Mouse (Mus musculus) urinary bladder, postnatal 10 days (tissue): ENCODE results near the gene Tomm5.
"Not testable (repeated sequence)": the region's sequence is repeated elsewhere in the genome, so short reads cannot be mapped to it uniquely, and the experiment has no call there.

Experiments
- DNase-seq: peaks from one replicate; pipeline ENCODE4 v3.0.0; 2022; ENCODE audit warnings: low spot score

Tomm5 gene

DNA sequence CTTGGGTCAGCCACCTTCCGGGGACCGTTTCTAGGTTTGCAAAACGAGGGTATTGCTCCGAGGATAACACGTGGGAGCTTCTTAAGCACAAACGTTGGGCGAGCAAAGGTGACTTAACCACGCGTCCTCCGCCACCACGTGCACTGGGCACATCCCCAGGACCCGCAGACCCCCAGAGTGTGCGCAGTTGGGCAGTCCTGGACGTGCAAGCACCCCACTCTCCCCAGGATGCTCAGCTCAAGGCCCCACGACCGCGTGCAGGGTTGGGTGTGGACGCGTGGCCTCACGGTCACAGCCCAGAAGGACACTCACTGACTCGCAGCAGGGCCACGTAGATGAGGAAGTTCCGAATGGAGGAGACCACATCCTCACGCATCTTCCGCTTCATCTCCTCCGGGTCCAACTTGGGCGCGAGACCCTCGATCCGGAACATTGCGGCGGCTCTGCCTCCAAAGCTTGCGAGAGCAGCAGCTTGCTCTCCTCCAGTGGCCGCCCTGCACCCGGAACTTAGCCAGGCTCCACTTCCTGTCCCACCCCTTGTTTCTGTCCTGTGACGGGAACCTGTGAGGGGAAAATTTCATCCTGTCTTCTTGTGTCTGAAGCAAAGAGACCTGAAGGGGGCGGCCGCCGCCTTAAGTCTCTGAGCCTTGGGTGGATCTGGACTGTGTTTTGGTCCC, at the start of gene Tomm5:
Tomm5 (minus strand) TSS at position 514 of the 677 bp plus-strand sequence.
- DNase-seq = peak; percentile 61

DNA sequence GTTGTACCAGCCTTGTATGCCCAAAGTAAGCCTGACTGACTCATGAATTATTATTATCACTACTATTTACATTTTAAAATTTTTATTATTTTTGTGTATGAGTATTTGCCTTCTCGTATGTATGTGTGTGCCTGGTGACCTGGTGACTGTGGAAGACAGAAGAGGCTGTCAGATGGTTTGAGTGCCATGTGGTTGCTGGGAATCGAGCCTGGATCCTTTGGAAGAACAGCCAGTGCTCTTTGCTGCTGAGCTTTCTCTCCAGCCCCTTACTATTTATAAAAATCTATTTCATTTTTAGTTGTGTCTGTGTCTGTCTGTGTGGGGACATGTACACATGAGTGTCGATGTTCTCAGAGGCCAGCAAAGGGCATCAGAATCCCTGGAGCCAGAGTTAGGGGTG, 48.5 kb upstream of the Tomm5 start:
- no peak for DNase-seq

DNA sequence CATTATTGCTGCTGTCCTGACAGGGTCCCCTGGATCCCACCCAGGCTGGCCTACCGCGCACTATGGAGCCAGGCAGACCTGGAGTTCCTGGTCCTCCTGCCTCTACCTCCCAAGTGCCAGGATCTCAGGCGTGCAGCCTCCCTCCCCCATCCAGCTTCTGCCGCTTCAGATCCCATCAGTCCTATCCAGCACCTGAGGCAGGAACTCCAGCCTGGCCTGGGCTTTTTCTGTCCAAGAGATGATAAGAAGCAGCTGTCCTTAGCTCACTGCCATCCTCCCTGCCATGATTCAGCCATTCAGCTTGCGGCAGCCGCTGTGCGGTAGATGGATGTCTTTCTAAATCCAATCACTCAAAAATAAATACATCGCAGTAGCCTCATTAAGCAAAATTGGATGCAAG, 35.1 kb upstream of the Tomm5 start:
- DNase-seq = no peak

DNA sequence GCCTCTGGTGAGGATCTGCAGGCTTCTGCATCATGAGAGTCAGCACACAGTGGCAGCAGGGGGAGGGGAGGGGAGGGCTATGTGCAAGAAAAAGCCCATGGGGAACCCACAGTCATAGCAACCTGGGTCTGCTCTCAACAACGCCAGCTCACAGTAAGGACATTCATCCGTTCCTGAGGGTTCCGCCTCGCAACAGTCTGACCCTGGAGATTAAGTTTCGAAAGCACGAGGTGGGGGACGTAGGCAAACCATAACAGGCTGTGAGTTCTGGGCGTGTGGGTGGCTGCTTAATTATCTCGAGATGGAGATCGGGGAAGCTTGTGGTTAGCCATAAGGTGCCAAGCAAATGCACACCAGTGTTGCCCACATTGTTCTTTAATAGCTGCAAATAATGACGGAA, 34.5 kb upstream of the Tomm5 start:
- no peak for DNase-seq

DNA sequence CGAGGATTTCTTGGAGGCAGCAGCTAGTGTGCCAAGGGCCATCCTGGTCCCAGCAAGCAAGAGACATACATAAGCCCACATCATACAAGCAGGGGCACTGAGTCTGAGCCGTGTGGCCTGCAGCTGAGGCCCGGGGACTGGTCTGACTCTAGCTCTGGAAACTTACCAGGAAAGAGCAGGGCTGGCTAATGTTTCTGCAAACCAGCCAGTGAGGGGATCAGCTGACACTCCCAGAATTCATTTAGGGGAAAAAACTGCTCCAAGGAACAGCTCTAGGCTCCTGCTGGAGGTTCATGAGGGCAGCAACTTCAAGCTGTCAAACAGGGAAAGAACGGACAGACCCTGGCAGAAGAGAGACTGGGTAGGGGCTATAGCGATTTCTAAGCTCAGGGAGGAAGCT, 33.9 kb upstream of the Tomm5 start:
- DNase-seq = no peak

DNA sequence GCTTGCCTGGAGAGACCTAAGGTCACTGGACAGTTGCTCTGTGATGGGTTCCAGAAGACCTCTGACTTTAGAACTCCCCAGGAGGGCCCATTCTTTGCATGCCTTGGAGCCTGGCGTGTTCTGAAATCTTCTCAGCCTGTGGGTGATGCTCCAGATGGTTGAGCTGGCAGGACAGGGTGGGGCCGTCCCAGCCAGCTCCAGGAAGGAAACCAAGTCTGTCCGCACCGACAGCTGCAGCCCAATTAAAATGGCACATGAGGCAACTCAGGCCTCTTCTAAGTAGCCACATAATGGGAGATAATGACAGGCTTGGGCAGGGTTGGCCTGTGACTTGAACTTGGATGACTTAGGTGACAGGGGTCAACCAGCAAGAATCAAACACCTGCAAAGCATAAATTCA, 29.7 kb upstream of the Tomm5 start:
- no peak for DNase-seq

DNA sequence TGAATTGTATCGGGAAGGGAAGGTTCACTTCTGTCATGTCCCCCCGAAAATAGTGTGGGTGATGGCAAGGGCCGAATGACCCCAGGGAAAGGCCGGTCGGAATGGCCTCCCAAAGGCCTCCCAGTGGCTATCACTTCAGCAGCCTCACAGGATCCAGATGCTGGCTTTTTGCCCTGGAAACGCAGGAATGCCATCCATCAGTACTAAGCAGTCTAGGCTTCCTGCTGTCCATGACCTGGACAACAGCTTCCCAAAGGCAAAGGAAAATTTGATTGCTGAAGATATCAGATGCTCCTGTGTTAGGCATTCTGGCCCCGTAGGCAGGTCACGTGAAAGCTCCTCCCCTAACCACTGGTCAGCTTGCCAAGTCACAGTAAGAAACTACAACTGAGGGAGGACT, 26.6 kb upstream of the Tomm5 start:
- no peak for DNase-seq

DNA sequence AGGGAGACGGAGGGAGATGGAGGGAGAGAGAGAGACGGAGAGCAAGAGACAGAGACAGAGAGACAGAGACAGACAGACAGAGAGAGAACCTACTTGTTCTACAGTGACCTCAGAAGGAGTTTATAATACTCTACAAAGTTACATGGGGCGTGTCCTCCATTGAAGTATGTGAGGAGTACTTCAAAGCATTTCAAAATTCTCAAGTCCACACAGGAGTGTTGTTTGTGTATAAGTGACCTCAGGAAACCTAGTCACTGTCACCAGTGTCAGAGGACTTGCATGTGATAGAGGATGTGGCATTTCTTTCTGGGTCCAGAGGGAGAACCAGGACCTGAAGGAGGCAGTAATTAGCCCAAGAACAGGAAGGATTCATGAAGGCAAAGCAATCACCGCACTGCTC, 23.1 kb upstream of the Tomm5 start:
- no peak for DNase-seq

DNA sequence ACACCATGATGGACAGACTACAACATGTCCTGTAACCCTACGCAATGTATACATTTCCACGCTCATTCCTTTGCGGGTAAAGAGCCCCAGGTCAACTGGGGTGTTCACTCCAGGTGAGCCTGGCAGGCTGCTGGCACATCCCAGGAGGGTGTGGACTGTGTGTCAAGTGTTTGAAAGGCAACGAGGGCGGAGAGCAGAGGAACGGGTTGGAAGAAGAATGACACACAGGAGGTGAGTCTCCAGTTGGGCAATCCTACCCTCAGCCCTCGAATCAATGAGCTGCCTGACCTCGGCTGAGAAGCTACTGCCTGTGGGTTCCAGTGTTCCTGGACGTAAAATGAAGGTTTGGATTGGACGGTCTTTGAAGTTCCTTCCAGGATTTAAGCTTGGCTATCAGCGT, 13.4 kb upstream of the Tomm5 start:
- no peak for DNase-seq

DNA sequence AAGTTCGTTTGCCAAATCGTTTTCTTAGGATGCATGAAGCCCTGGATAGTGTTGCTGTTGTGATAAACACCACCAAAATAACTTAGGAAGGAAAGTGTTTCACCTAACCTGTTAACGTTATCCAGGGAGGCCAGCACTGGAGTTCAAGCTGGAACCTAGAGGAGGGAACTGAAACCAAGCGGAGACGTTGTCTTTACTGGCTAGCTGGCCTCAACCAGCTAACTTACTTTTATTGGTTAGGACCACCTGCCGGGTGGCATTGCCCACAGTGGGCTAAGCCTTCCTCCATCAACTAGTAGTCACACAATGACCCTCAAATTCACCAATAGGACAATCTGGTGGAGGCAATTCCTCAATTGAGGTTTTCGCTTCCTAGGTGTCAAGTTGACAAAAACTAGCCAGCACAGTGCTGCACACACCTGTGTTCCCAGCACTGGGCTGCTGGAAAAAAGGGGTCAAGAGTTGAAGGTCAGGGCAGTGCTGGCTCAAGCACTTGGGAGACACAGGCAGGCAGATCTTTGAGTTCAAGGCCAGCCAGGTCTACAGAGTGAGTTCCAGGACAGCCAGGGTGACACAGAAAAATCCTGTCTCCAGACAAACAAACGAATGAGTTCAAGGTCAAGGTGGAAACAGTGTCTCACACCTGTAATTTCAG, 669 bp upstream of the Tomm5 start:
- no peak for DNase-seq

DNA sequence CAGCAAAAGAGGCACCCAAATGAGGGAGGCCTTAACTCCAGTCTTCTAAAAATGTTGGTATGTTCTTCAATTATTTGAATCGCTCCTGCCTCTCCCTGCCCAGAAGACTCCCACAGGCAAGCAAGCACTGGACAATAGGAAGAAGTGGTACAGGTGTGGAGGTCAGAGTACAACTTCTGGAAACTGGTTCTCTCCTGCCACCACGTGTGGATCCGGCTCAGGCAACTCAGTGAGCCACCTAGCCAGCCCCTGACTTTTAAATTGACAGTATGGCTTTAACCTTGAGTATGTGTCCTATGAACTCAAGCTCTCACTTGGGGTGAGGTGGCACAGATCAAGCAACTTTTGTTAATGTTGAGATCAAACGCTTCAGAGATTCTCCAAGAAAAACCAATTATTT, 848 bp downstream of the Tomm5 start:
- no peak for DNase-seq

DNA sequence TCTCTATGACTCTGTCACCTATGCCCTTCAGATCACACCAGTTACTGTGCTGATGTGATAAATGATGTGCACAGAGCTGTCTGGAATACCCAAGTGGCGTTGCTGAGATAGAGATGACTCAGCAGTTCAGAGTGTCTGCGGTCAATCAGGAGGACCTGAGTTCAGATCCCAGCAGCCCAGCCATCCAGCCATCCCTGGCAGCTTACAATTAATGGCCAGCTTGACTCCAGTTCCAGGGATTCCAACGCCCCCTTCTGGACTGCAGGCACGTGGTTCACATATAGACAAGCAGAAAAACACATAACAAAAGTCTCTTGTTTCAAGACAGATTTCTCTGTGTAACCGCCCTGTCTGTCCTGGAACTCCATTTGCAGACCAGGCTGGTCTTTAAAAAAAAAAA, 1.5 kb downstream of the Tomm5 start:
- no peak for DNase-seq

DNA sequence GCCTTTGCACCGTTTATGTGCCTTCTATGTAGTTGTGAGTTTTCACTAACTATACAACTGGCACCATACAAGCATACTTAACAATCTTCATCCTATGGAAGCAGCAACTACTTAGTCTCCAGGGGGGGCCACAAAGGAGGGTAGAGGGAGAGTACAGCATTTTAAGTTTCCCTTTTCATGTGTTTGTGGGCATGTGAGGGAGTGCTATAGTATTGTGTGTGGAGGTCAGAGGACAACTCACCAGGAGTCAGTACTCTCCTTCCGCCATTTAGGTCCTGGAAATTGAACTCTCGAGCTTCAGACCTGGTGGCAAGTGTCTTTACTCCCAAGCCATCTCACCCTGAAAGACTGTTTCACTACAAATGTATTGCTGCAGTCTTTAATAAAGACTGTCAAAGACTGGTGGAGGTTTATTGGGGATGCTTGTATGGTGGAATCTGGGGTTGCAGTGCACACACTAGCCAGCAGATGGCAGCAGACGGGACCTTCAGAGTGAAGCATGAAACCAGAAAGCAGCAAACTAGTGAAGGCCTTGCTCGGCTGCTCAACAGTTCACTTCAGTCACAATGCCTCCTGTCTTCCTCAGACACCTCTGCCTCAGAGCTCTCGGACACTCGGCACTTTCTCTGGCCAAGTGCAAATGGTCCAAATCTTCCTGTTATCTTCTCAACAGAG, 10.6 kb downstream of the Tomm5 start:
- DNase-seq = no peak

DNA sequence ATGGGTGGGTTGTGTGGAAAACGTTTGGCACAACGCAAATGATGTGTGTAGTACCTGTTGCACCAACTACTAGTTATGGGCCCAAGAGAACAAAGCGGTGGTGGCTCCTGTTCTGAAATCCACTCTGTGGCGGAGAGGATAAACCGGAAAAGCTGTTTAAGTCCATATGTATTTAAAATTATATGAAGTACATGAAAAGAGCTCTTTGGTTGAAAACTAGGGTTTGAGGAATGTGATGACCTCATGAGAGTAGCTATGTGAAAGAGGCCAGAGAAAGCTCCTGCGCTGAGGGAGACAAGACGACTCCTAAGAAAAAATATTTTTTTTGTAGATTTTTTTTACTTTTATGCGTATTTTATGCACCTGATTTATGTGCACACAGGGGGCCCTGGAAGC, 23.0 kb downstream of the Tomm5 start:
- DNase-seq = no peak

DNA sequence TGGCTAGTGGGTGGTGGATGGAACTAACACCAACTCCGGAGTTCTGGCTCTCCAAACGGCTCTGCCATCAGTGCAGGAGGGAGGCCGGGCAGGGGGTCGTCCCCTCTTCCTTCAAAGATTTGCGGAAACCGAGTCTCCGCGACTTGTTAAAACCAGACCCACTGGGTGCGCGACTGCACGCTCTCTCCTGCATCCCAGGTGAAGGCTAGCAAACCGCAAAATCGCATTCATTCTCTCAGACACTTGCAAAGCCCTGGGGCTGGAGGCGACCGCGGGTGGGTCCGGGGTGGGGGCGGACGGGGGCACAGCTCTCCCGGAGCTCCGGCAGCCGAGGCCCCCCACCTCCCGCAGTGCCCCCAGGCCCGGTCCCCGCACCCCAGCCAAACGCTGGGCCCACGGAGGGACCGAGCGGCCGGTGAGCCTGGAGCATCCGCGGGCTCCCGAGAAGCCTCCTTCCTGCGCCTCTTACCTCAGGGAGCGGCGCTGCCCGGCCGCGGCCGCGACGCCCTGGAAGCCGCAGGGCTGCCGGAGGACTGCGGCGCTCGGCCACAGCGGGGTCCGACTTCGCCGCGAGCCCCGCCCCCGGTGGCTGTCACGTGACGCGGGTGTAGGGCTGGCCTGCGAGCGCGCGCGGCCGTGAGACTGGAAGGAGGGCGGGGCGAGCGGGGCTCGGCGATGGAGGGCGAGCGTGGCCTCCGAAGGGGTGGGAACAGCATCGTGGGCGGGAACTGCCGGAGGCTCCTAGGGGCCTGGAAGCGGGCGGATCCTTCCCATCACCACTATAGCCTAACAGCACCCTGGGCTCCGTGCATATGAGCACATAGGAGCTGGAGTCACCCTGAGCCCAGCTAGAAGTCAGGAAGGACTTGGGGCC, 23.7 kb downstream of the Tomm5 start, which contains the start of gene Fbxo10:
Fbxo10 (minus strand) TSS at position 584 of the 874 bp plus-strand sequence.
- peak; percentile 76 for DNase-seq

DNA sequence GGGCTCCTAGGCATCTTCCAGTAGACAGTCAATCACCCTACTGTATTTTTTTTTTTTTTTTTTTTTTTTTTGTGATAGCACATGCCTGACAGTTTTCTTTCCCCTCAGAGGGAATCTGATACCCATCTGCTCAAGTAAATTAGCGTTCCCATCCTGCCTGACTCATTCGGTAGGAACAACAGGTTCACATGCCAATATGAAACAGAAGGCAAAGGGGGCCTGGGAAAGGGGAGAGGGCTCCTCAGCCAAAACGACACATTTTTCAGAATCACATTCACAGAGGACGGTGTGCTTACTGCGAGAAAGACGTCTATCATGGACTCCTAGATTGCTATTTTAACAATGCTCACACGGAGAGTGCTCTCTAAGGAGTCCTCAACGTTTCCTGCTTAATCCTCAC, 24.4 kb downstream of the Tomm5 start:
- no peak for DNase-seq

DNA sequence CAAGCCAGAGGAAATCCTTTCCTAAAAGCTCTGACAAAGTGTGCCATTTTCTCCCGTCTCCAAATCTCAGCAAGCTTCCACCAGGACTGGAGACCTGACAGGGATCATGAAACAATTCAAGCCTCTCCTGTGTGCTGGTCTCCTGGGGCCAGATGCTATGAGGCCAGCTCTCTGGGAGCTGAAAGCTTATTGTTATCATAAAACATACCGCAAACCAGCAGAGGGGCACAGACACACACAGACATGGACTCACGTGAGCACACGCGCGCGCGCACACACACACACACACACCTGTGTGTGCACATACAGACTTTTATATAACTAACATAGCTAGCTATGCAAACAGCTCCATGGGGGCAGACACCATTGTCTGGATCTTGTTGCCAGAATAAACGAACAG, 25.0 kb downstream of the Tomm5 start:
- no peak for DNase-seq

DNA sequence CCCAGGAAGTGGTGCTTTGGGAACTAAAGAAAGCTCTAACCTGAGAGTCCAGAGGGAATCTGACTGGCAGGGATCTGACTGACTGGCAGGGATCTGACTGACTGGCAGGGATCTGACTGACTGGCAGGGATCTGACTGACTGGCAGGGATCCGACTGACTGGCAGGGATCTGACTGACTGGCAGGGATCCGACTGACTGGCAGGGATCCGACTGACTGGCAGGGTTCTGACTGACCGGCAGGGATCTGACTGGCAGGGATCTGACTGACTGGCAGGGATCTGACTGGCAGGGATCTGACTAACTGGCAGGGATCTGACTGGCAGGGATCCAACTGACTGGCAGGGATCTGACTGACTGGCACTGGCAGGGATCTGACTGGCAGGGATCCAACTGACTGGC, 26.9 kb downstream of the Tomm5 start:
- DNase-seq = not testable (repeated sequence)

DNA sequence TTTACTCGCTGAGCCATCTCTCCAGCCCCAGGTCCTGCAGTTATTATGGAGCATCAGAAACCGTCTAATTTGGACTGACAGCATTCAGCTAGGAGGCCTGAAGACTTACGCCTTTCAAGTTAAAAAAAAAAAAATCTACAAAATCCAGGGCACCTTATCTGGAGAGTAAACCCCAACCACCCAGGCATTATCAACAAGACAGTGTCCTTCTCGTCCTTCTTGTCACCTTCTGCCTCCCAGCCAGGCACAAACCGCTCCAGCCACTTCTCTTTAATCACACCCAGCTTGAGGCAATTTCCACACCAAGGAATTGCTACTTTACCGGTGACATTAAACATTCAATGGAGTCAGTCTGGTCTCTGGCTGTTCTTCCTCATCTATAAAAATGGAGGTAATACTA, 34.4 kb downstream of the Tomm5 start:
- no peak for DNase-seq

DNA sequence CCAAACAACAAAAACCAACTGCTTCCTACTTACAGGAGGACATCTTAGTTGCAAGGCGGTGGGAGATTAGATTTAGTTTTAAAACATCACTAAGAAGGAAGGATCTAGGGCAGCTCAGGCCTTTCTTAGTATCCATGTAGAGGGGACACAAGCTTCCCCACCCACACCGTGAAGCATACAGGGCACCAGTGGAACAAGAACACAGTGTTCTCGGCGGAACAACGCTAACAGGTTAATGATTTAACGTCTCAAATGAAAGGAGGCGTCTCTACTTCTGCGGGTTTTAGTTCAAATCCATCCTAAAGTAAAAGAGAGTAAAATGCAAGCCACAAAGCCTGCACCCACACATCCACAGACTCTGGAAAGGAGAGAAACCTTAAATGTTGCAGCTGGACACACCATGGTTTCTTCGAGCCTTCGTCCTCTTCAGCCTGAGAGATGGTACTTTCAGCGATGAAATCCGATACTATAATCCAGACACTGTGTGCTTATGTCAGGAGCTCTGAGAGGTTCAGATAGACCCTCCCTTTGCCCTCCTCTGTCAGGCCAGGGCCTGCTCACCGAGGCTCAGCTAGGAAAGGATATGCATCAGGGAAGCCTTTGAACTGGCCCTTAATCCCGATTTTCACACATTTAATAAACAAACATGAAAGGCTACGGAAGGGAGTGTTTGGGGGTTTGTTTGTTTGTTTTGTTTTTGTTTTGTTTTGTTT, 35.5 kb downstream of the Tomm5 start:
- DNase-seq = no peak

DNA sequence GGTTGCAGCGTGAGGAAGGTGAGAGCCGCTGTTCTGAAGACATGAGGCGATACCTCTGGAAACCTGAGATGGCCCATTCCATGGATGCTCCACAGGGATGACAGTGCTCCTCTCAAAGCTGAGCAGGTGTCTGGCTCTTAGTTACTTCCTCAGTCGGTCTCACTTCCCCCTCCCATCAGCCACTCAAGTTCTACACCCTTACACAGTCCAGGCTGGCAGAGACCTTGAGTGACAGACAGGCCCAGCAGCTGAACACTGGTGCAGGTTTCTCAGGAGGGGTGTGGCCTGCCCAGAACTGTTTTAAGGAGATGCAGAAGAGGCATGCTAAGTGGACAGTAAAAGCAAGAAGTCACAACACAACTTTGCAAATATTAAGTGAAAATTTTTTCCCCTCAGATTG, 40.2 kb downstream of the Tomm5 start:
- no peak for DNase-seq
